Mouse (Mus musculus): ENCODE data around the gene Cetn4.

GRCm38 (mm10) chr3:37269926-37270325, 42.6 kb downstream of the Cetn4 start:
- TF ChIP-seq CTCF (IDR thresholded peaks at IDR 0.05; ENCODE audit: borderline replicate concordance, extremely low read depth, insufficient read depth, insufficient read length) (no peak), POLR2A (IDR thresholded peaks at IDR 0.05; ENCODE audit: borderline replicate concordance, extremely low read depth, insufficient read depth, insufficient read length, poor library complexity, severe bottlenecking) (no peak)
